Mouse (Mus musculus): ENCODE measurements at regions not wholly inside any gene's neighbourhood (a gene's known extent, or its start where the extent isn't known, plus 50 kb on each side); places are given as distances from the start of the nearest gene placed in this dataset.

DNA sequence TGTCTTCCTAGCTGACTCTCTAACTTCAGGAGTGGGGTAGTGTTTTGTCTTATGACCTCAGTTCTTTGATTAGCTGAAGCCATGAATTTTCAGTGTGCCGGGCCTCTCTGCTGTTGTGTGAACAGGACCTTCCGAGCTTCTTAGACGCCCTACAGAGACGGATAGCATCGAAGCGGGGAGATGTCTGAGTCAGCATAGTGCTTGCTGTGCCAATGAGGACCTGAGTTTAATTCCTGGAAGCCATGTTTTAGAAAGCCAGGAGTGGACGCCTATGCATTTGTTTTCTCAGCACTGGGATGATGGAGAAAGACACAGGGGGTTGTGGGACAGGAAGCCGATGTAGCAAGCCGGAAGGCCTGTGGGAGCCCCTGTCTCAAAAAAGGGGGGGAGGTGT lies 130.5 kb downstream of the Ets2 start:
- H3K9ac ChIP-seq (ENCODE audit: low read depth, low read length): no peak overlapping the region
- no peaks in the 10 kb centered on the region for H3K9me3 ChIP-seq (replicated peaks; ENCODE audit: low read length)
- H3K27me3 ChIP-seq (ENCODE audit: insufficient read depth, low read length): no peaks in the 10 kb centered on the region
- WGBS: 27% methylated on average over 9 of the region's 9 CpGs
- H3K4me1 ChIP-seq (replicated peaks; ENCODE audit: insufficient read depth, low read length): 0 out of 2 replicates have a peak, but pooled peaks cover 20% of the 10 kb centered on the region
- H3K27ac ChIP-seq: peak overlapping the region; percentile 75
- no peak overlapping the region for H3K4me3 ChIP-seq (replicated peaks; ENCODE audit: low read depth, low read length)
- no peak for TF ChIP-seq CTCF (IDR thresholded peaks at IDR 0.05; ENCODE audit: low read depth)
- H3K36me3 ChIP-seq (ENCODE audit: insufficient read depth, low read length): no peaks in the 10 kb centered on the region
- no peak overlapping the region for H3K4me2 ChIP-seq (ENCODE audit: low read length)
- ATAC-seq (replicated peaks; ENCODE audit: low FRiP score, low read depth): no peak
- no peak for DNase-seq (ENCODE audit: low spot score)

DNA sequence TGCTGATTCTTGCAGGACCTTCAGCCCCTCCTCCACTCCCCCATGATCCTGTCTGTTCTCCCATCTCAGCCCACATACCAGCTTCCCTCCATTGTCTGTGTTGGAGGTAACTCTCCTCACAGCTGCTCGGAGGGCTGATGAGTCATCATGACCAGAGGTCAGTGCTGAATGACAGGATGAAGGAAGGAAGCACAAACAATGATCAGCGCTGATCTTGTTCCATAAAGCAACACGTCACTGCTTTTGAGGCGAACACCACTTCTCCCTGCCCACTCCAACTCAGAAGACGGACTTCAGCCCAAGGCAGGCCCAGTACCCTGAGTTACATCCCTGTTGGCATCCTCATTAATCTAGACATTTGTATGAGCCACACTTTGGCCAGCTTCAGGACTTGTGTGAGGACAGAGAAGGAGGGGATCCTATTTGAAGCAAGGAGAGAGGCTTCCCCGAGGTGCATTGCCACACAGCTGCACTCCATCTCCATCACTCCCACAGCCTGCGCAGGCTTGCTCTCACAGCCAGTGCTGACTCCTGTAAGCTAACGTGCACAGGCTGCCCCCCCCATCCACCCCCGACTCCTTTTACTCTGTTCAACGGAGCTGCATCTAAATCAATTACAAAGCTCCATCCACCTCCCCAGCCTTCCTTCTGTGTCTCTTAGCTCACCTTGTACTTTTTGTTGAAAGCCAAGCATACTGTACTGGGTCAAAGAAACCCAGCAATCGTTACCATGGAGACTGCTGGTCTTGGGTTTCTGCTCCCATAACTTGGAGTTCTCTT lies 129.9 kb downstream of the Ets2 start:
- Histone ChIP-seq H3K4me3 (replicated peaks; ENCODE audit: low read depth, low read length) (no peak overlapping the region), H3K9ac (ENCODE audit: low read depth, low read length) (no peak overlapping the region), H3K27me3 (ENCODE audit: insufficient read depth, low read length) (no peaks in the 10 kb centered on the region), H3K9me3 (replicated peaks; ENCODE audit: low read length) (no peaks in the 10 kb centered on the region), H3K36me3 (ENCODE audit: insufficient read depth, low read length) (no peaks in the 10 kb centered on the region), H3K4me2 (ENCODE audit: low read length) (no peak overlapping the region), H3K4me1 (replicated peaks; ENCODE audit: insufficient read depth, low read length) (0 out of 2 replicates have a peak, but pooled peaks cover 20% of the 10 kb centered on the region), H3K27ac (peak overlapping the region; percentile 75)
- WGBS: 11% methylated on average over 11 of the region's 11 CpGs
- ATAC-seq (replicated peaks; ENCODE audit: low FRiP score, low read depth): peak; percentile 62
- no peak for TF ChIP-seq CTCF (IDR thresholded peaks at IDR 0.05; ENCODE audit: low read depth)
- no peak for DNase-seq (ENCODE audit: low spot score)

DNA sequence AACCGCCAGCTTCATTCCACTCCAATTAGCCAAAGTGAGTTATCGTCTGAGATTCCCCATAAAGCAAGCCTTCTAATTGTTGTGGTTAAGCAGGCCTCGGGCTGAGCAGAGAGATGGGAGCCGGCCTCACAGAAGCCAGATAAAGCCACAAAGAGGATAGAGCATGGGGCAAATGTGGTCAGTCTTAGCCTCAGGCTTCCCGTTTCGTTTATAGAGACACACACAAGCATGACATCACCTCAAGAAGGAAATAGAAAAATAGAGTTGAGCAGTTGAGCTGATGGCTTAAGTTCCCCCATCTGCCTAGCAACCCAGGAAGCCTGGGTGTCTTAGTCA lies 125.5 kb downstream of the Ets2 start:
- ATAC-seq (replicated peaks; ENCODE audit: low FRiP score, low read depth): no peak
- TF ChIP-seq CTCF (IDR thresholded peaks at IDR 0.05; ENCODE audit: low read depth): no peak
- Histone ChIP-seq H3K4me1 (replicated peaks; ENCODE audit: insufficient read depth, low read length) (peaks cover 25% of the 10 kb centered on the region), H3K36me3 (ENCODE audit: insufficient read depth, low read length) (no peaks in the 10 kb centered on the region), H3K4me2 (ENCODE audit: low read length) (no peak overlapping the region), H3K27me3 (ENCODE audit: insufficient read depth, low read length) (no peaks in the 10 kb centered on the region), H3K4me3 (replicated peaks; ENCODE audit: low read depth, low read length) (no peak overlapping the region), H3K27ac (no peak overlapping the region), H3K9me3 (replicated peaks; ENCODE audit: low read length) (no peaks in the 10 kb centered on the region), H3K9ac (ENCODE audit: low read depth, low read length) (no peak overlapping the region)
- 47% methylated on average over 6 of the region's 6 CpGs for WGBS
- peak; percentile 35 for DNase-seq (ENCODE audit: low spot score)

DNA sequence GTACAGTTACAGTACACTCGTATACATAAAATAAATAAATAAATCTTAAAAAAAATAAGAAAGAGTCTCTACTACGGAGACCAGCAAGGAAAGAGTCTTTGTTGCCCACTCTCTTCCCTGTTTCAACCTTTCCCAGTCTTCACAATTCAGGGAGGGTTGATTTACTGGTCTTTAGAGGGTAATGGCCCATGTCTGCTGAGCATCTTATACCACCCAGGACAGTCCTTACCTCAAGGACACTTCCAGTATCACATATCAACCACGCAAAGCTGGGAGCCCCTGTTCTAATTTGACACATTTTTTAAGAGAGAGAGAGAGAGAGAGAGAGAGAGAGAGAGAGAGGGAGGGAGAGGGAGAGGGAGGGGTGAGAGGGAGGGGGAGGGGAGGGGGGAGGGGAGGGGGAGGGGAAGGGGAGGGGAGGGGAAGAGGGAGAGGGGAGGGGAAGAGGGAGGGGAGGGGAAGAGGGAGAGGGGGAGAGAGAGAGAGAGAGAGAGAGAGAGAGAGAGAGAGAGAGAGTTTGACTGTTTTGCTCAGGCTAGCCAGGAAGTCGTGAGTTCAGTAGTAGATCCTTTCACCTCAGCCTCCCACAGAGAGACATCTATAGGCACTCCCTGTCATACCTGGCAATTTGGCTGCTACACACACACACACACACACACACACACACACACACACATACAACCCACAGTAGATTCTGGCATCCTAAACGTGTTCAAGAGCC lies 125.0 kb downstream of the Ets2 start:
- Histone ChIP-seq H3K9me3 (replicated peaks; ENCODE audit: low read length) (no peaks in the 10 kb centered on the region), H3K36me3 (ENCODE audit: insufficient read depth, low read length) (no peaks in the 10 kb centered on the region), H3K9ac (ENCODE audit: low read depth, low read length) (no peak overlapping the region), H3K4me2 (ENCODE audit: low read length) (no peak overlapping the region), H3K27me3 (ENCODE audit: insufficient read depth, low read length) (no peaks in the 10 kb centered on the region), H3K4me3 (replicated peaks; ENCODE audit: low read depth, low read length) (no peak overlapping the region), H3K4me1 (replicated peaks; ENCODE audit: insufficient read depth, low read length) (peaks cover 21% of the 10 kb centered on the region), H3K27ac (no peak overlapping the region)
- no peak for TF ChIP-seq CTCF (IDR thresholded peaks at IDR 0.05; ENCODE audit: low read depth)
- ATAC-seq (replicated peaks; ENCODE audit: low FRiP score, low read depth): no peak
- WGBS: 38% methylated on average over 5 of the region's 5 CpGs
- peak; percentile 87 for DNase-seq (ENCODE audit: low spot score)

DNA sequence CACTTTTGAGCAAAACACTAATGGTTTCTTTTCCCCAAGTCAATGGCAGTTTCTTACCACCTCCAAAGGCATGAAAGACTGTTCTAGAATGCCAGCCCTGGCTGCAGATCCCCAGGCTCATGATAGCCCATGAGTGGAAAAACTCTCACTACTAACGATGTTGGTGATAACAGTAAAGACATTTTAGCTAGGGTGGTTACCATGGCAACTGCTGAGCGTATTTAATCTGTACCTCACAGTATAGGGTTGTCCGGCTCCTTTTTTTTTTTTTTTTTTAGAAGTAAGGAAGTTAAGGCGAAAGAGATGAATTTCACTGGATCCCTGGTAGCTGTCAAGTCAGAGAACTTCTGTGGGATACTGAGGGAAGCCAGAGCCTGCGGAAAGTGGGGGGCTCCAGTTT lies 123.8 kb downstream of the Ets2 start:
- no peaks in the 10 kb centered on the region for H3K36me3 ChIP-seq (ENCODE audit: insufficient read depth, low read length)
- WGBS: 21% methylated on average over 5 of the region's 5 CpGs
- peak overlapping the region; percentile 83 for H3K27ac ChIP-seq
- H3K4me3 ChIP-seq (replicated peaks; ENCODE audit: low read depth, low read length): no peak overlapping the region
- H3K27me3 ChIP-seq (ENCODE audit: insufficient read depth, low read length): no peaks in the 10 kb centered on the region
- H3K9me3 ChIP-seq (replicated peaks; ENCODE audit: low read length): no peaks in the 10 kb centered on the region
- H3K9ac ChIP-seq (ENCODE audit: low read depth, low read length): no peak overlapping the region
- peaks cover 17% of the 10 kb centered on the region for H3K4me1 ChIP-seq (replicated peaks; ENCODE audit: insufficient read depth, low read length)
- no peak for TF ChIP-seq CTCF (IDR thresholded peaks at IDR 0.05; ENCODE audit: low read depth)
- peak; percentile 38 for DNase-seq (ENCODE audit: low spot score)
- no peak overlapping the region for H3K4me2 ChIP-seq (ENCODE audit: low read length)
- no peak for ATAC-seq (replicated peaks; ENCODE audit: low FRiP score, low read depth)

DNA sequence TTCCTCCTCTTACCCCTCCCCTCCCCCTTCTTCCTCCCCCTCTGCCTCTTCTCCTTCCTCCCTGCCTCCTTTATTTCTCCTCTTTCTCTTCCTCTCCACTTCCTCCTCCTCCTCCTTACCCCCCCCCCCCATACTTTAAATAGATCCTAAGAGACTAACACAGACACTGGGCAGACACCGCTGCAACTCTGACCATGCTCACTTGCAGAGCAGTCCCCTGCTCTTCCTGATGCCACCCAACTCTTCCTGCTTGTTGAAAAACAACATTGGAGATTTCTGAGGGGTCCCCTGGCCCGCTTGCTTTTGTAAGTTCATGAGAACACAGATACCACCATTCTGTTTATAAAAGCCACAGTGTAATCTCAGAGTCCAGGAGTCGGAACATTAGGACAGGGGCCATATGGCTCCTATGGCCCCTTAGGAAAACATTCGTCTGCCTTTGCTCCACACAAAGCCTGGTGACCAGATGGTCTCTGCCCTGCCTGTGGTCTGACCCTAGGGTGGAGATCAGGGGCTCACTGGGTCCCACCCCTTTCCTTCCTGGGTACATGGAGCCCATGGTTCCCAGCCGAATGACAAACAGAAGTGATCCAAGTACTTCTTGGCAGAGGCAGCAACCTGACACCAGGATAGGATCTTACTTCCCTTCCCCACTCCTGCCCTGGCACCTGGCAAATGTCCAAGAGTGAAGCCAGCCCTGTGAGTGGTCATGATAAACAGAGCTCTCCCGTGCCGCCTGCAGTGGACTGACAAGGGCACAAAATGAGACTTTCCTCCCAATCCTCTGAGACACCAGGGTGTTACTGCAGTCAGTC lies 123.1 kb downstream of the Ets2 start:
- Histone ChIP-seq H3K27me3 (ENCODE audit: insufficient read depth, low read length) (no peaks in the 10 kb centered on the region), H3K4me2 (ENCODE audit: low read length) (no peak overlapping the region), H3K9me3 (replicated peaks; ENCODE audit: low read length) (no peaks in the 10 kb centered on the region), H3K4me1 (replicated peaks; ENCODE audit: insufficient read depth, low read length) (peaks cover 17% of the 10 kb centered on the region), H3K27ac (peak overlapping the region; percentile 83), H3K36me3 (ENCODE audit: insufficient read depth, low read length) (no peaks in the 10 kb centered on the region), H3K4me3 (replicated peaks; ENCODE audit: low read depth, low read length) (no peak overlapping the region), H3K9ac (ENCODE audit: low read depth, low read length) (no peak overlapping the region)
- ATAC-seq (replicated peaks; ENCODE audit: low FRiP score, low read depth) (peak; percentile 71), DNase-seq (ENCODE audit: low spot score) (peak; percentile 87)
- no peak for TF ChIP-seq CTCF (IDR thresholded peaks at IDR 0.05; ENCODE audit: low read depth)
- WGBS: 9% methylated on average over 7 of the region's 7 CpGs

Measured in kidney, postnatal 0 days (tissue).